Mouse (Mus musculus) kidney, embryonic 14.5 days (tissue): Measurements from ENCODE around the gene Fgf2. TPM values are rescaled to one million over a fixed set of nuclear protein-coding genes. Genes with fewer than 3 reads are reported as not detected.

ENCODE experiments used
- ATAC-seq: fragments of 200-750 bp; cut with Nextera tagmentation; 2 replicates; pipeline ENCODE4 v1.8.0; 2017; ENCODE audit warnings: moderate number of reproducible peaks, mild to moderate bottlenecking, moderate TSS enrichment, moderate library complexity; ENCODE audit not compliant: low FRiP score, low TSS enrichment
- H3K27ac ChIP-seq: fragments of 300-500 bp; sonication (generic); 2 replicates; pipeline ENCODE4 v1.5.1; 2014; ENCODE audit warnings: low read depth, mild to moderate bottlenecking, low read length, moderate library complexity, mixed read lengths
- H3K27me3 ChIP-seq: fragments of 300-500 bp; sonication (generic); 2 replicates; pipeline ENCODE4 v1.6.1; 2014; ENCODE audit warnings: mild to moderate bottlenecking, low read length; ENCODE audit not compliant: control insufficient read depth, insufficient read depth
- H3K36me3 ChIP-seq: fragments of 300-500 bp; sonication (generic); 2 replicates; pipeline ENCODE4 v1.6.1; 2014; ENCODE audit warnings: low read length, mixed read lengths; ENCODE audit not compliant: control insufficient read depth, insufficient read depth
- H3K4me1 ChIP-seq: fragments of 300-500 bp; sonication (generic); 2 replicates; pipeline ENCODE4 v1.6.1; 2014; ENCODE audit warnings: low read length, mixed read lengths; ENCODE audit not compliant: control insufficient read depth, insufficient read depth
- H3K4me2 ChIP-seq: fragments of 300-500 bp; sonication (generic); replicated peaks from 2 replicates; pipeline ENCODE4 v1.6.1; 2014; ENCODE audit warnings: low read depth, mild to moderate bottlenecking, low read length
- H3K4me3 ChIP-seq: fragments of 300-500 bp; sonication (generic); 2 replicates; pipeline ENCODE4 v1.5.1; 2014; ENCODE audit warnings: mild to moderate bottlenecking, low read length
- H3K9ac ChIP-seq: fragments of 300-500 bp; sonication (generic); 2 replicates; pipeline ENCODE4 v1.6.1; 2014; ENCODE audit warnings: low read depth, mild to moderate bottlenecking, low read length, moderate library complexity
- H3K9me3 ChIP-seq: fragments of 300-500 bp; sonication (generic); 2 replicates; pipeline ENCODE4 v1.6.1; 2016; ENCODE audit warnings: low read length; ENCODE audit not compliant: control insufficient read depth
- WGBS: fragments of 180-500 bp; shearing (Covaris S2); extraction: QIAGEN DNeasy Blood & Tissue Kit; methylation state at CpG from one replicate; pipeline ENCODE4 v1.1.7; 2014; 5-methylcytosine and 5-hydroxymethylcytosine counted together
- polyA plus RNA-seq: library from polyadenylated mRNA; unstranded; fragments of >200 nt; fragmentation: Nextera tagmentation; extraction: Ambion mirVana; gene quantifications from 2 replicates; pipeline ENCODE4 v1.2.1, GENCODE M21; 2014

Gene Fgf2
- polyA plus RNA-seq, 1 experiment from 2014 or later = 2.2 TPM

DNA sequence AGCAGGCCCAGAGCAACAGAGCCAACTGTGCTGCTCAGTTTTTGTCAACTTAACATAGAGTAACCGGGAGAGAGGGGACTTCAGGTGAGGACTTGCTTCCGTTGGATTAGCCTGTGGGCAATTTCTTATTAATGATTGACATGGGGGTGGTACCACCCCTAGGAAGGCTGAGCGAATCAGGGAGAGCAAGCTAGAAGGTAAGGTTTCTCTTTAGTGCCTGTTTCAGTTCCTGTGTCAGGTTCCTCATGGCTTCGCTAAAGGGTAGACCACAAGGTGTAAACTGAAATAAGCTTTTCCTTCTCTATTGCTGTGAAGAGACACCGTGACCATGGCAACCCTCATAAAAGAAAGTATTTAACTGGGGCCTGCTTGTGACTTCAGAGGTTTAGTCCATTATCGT is 39.2 kb downstream of the Fgf2 start:
- ATAC-seq = no peak
- Histone ChIP-seq H3K4me1 (no peaks in the 10 kb centered on the region), H3K4me2 (no peak overlapping the region), H3K36me3 (no peaks in the 10 kb centered on the region), H3K9me3 (0 out of 2 replicates have a peak, but pooled peaks cover 5% of the 10 kb centered on the region), H3K27ac (no peak overlapping the region), H3K27me3 (no peaks in the 10 kb centered on the region), H3K4me3 (no peak overlapping the region), H3K9ac (no peak overlapping the region)
- 83% methylated on average over 6 of the region's 6 CpGs for WGBS

GRCm38 (mm10) chr3:37396930-37397608 is 48.9 kb downstream of the Fgf2 start:
- WGBS = 91% methylated on average over 5 of the region's 5 CpGs

DNA sequence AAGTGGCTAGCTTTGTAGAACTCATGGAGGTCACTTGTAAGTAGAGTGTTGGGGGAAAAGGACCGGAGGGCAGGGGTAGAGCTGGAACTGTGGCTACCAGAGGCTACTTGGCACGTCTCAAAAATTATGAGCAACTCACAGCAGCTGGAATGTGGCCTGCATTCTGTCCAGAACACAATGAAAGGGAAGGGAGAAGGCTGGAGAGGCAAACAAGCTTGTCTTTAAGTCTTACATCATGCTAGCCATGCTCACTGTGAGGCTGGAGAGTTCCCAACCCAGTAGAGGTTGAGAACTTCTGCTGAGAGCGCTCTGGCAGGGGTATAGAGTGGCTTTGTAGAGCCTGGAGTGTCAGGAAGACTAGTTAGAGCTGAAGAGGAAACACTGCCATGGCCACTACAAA is 49.5 kb downstream of the Fgf2 start:
- Histone ChIP-seq H3K9me3 (no peaks in the 10 kb centered on the region), H3K27ac (no peak overlapping the region), H3K4me1 (no peaks in the 10 kb centered on the region), H3K4me3 (no peak overlapping the region), H3K27me3 (no peaks in the 10 kb centered on the region), H3K9ac (no peak overlapping the region), H3K4me2 (no peak overlapping the region), H3K36me3 (no peaks in the 10 kb centered on the region)
- ATAC-seq = no peak
- 80% methylated on average over 3 of the region's 3 CpGs for WGBS

More at GRCm38 (mm10) chr3:37396930-37397608, 48.9 kb downstream of the Fgf2 start:
- Histone ChIP-seq H3K9ac (no peak overlapping the region), H3K4me3 (no peak overlapping the region), H3K4me1 (no peaks in the 10 kb centered on the region), H3K27ac (no peak overlapping the region), H3K4me2 (no peak overlapping the region), H3K9me3 (no peaks in the 10 kb centered on the region), H3K27me3 (no peaks in the 10 kb centered on the region), H3K36me3 (no peaks in the 10 kb centered on the region)
- no peak for ATAC-seq

DNA sequence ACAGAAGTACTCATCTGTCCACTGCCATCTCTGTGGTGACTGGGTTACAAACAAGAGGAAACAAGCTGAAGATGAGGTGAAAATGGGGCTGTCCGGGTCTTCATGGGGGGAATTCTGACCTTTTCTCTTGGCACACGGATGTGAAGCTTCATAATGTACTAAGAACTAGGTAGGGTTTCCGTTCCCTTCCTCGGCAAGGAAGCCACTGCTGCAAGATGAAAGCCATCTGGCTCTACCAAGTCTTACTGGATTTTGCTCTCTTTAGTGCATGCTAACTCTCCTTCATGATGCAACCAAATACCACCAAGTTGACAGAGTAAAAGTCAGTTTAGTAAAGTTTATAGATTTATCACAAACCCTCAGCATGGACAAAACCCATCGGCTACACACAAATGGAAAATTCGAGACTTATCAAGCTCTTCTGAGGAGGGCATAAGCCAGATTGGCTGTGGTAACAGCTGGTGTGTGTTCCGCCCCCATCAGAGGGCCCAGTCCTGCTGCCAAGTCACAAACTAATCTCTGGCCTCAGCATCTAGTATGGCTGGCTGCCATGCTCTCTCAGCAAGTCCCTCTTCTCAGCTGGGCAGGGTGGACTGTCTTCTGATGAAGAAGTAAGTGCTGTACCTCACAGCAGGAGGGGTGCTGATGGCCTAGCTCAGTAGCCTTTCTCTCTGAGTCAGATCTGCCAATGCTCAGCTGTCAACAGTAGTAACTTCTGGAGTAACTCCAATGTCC is 50.7 kb downstream of the Fgf2 start:
- 85% methylated on average over 7 of the region's 7 CpGs for WGBS
- no peak overlapping the region for H3K4me3 ChIP-seq
- no peak overlapping the region for H3K27ac ChIP-seq
- H3K9me3 ChIP-seq = no peaks in the 10 kb centered on the region
- no peaks in the 10 kb centered on the region for H3K36me3 ChIP-seq
- no peak overlapping the region for H3K4me2 ChIP-seq
- H3K9ac ChIP-seq = no peak overlapping the region
- H3K4me1 ChIP-seq = no peaks in the 10 kb centered on the region
- no peak for ATAC-seq
- H3K27me3 ChIP-seq = no peaks in the 10 kb centered on the region

- H3K27ac ChIP-seq = peak overlapping the region; percentile 30; the same call in 1 of the 2 replicates
- no peak for ATAC-seq
These were observed 53.8 kb downstream of the Fgf2 start for GRCm38 (mm10) chr3:37401729-37402610.

DNA sequence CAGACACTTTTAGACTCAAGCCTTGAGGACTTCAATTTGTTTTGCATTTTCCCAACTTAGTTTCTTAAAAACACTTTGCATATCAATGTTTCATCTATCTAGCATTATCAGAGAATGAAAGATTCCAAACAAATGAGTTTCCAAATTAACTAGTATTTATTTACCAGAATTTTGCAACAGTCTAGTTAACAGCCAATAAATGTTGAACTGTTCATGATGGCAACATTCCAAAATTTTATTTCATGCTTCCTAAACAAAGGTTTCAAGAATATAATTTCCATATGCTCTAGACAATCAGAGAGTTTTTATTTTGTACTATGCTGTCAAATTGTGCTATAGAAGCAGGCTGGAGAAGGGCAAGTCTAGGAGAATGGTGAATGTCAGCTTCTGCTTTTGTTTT is 59.5 kb downstream of the Fgf2 start:
- Histone ChIP-seq H3K9me3 (no peaks in the 10 kb centered on the region), H3K4me2 (no peak overlapping the region), H3K4me3 (no peak overlapping the region), H3K36me3 (no peaks in the 10 kb centered on the region), H3K27me3 (no peaks in the 10 kb centered on the region), H3K27ac (no peak overlapping the region), H3K4me1 (no peaks in the 10 kb centered on the region), H3K9ac (no peak overlapping the region)
- ATAC-seq = no peak

More at GRCm38 (mm10) chr3:37401729-37402610, 53.8 kb downstream of the Fgf2 start:
- Histone ChIP-seq H3K4me1 (no peaks in the 10 kb centered on the region), H3K27me3 (no peaks in the 10 kb centered on the region), H3K9me3 (no peaks in the 10 kb centered on the region), H3K4me2 (no peak overlapping the region), H3K36me3 (no peaks in the 10 kb centered on the region), H3K9ac (no peak overlapping the region), H3K4me3 (no peak overlapping the region)
- 77% methylated on average over 11 of the region's 11 CpGs for WGBS

DNA sequence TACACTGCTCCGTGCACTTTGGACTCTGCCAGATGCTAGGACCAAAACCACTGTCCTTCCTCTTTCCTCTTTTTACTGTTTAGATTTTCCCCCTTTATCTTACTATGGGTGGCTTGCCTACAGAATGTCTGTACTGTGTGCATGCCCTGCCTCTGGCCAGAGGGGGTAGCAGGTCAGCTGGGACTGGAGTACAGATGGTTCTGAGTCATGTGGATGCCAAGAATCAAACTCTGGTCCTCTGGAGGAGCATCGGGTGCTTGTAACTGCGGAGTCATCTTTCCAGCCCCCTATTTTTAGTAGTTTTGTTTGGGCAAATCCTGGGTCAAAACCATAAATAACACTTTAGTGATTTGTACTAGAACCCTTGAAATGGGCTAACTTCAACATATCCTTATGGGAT is 65.3 kb downstream of the Fgf2 start:
- no peaks in the 10 kb centered on the region for H3K4me1 ChIP-seq
- no peaks in the 10 kb centered on the region for H3K27me3 ChIP-seq
- no peak overlapping the region for H3K9ac ChIP-seq
- H3K36me3 ChIP-seq = no peaks in the 10 kb centered on the region
- H3K27ac ChIP-seq = no peak overlapping the region
- H3K4me2 ChIP-seq = no peak overlapping the region
- WGBS = 87% methylated on average over 3 of the region's 3 CpGs
- no peak overlapping the region for H3K4me3 ChIP-seq
- H3K9me3 ChIP-seq = no peaks in the 10 kb centered on the region
- no peak for ATAC-seq

DNA sequence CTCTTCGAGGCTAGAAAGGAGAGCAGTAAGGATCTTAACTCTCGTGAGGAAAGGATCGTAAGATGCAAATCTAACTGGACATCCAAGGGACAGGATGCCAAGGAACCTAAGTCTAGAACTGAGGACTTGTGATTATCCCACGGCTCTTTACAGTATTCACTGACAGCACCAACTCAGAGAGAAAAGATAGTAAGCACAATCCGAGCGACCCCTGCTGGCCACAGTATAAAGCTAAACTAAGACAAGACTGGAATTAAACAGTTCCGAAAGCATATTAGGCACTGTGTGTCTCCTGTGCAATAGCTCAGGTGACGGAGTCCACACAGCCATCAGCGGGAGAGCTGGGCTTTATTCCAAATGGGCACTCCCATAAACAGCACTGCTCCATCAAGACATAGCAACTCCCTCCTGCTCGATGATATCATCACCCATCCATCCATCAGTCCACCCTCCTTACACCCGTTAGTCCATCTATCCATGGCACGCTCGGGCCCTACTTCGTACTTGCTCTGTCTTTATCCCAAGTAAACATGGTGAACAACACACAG is 66.3 kb downstream of the Fgf2 start:
- Histone ChIP-seq H3K27ac (no peak overlapping the region), H3K36me3 (no peaks in the 10 kb centered on the region), H3K9me3 (no peaks in the 10 kb centered on the region), H3K4me1 (no peaks in the 10 kb centered on the region), H3K27me3 (no peaks in the 10 kb centered on the region), H3K4me3 (no peak overlapping the region), H3K4me2 (no peak overlapping the region), H3K9ac (no peak overlapping the region)
- 57% methylated on average over 14 of the region's 14 CpGs for WGBS
- no peak for ATAC-seq
